Mouse (Mus musculus) spleen, embryonic (tissue): ENCODE measurements at regions not wholly inside any gene's neighbourhood (a gene's known extent, or its start where the extent isn't known, plus 50 kb on each side); places are given as distances from the start of the nearest gene placed in this dataset.
"Not testable (repeated sequence)": the region's sequence is repeated elsewhere in the genome, so short reads cannot be mapped to it uniquely, and the experiment has no call there.

ENCODE experiments used
- CTCF ChIA-PET: fragments of 350-600 bp; sonication (Branson Sonifier 250); formaldehyde crosslinking; loops from one replicate; lab custom pipeline; 2022; lab: Charles Lee

GRCm38 (mm10) chr8:116053043-116053442 lies 345.4 kb upstream of the Maf start:
- CTCF ChIA-PET: no interaction called here

- CTCF ChIA-PET: no interaction called here
These were observed 340.9 kb upstream of the Maf start for GRCm38 (mm10) chr8:116048480-116048879.

- CTCF ChIA-PET: no interaction called here
These were observed 339.3 kb upstream of the Maf start for GRCm38 (mm10) chr8:116046859-116047258.

GRCm38 (mm10) chr8:116045526-116045925 lies 337.9 kb upstream of the Maf start:
- CTCF ChIA-PET: no interaction called here

- CTCF ChIA-PET: no interaction called here
These were observed 335.8 kb upstream of the Maf start for GRCm38 (mm10) chr8:116043381-116043780.

- CTCF ChIA-PET: no interaction called here
These were observed 323.4 kb upstream of the Maf start for GRCm38 (mm10) chr8:116030966-116031365.

GRCm38 (mm10) chr8:116025321-116025720 lies 317.7 kb upstream of the Maf start:
- CTCF ChIA-PET: no interaction called here

- CTCF ChIA-PET: no interaction called here
These were observed 317.2 kb upstream of the Maf start for GRCm38 (mm10) chr8:116024811-116025210.

- CTCF ChIA-PET: no interaction called here
These were observed 314.1 kb upstream of the Maf start for GRCm38 (mm10) chr8:116021691-116022090.

- CTCF ChIA-PET: interaction anchor here (0.6 kb wide), 1 partner anchor 134 kb away, joined by 3 read pairs; no protein-coding TSS in a partner anchor
These were observed 287.7 kb upstream of the Maf start for GRCm38 (mm10) chr8:115995320-115995719.

GRCm38 (mm10) chr8:115991989-115992388 lies 284.4 kb upstream of the Maf start:
- CTCF ChIA-PET: no interaction called here

- CTCF ChIA-PET: no interaction called here
These were observed 275.8 kb upstream of the Maf start for GRCm38 (mm10) chr8:115983397-115983796.

GRCm38 (mm10) chr8:115982326-115982725 lies 274.7 kb upstream of the Maf start:
- CTCF ChIA-PET: no interaction called here

- CTCF ChIA-PET: no interaction called here
These were observed 273.8 kb upstream of the Maf start for GRCm38 (mm10) chr8:115981426-115981825.

- CTCF ChIA-PET: no interaction called here
These were observed 273.0 kb upstream of the Maf start for GRCm38 (mm10) chr8:115980616-115981015.

GRCm38 (mm10) chr8:115977152-115977551 lies 269.6 kb upstream of the Maf start:
- CTCF ChIA-PET: no interaction called here

GRCm38 (mm10) chr8:115974706-115975105 lies 267.1 kb upstream of the Maf start:
- CTCF ChIA-PET: no interaction called here

- CTCF ChIA-PET: not testable (repeated sequence)
These were observed 263.8 kb upstream of the Maf start for GRCm38 (mm10) chr8:115971351-115971750.

- CTCF ChIA-PET: interaction anchor here (0.5 kb wide), 1 partner anchor 1578 kb away, joined by 5 read pairs; no protein-coding TSS in a partner anchor
These were observed 260.5 kb upstream of the Maf start for GRCm38 (mm10) chr8:115968121-115968520.

GRCm38 (mm10) chr8:115965981-115966380 lies 258.4 kb upstream of the Maf start:
- CTCF ChIA-PET: no interaction called here

- CTCF ChIA-PET: no interaction called here
These were observed 247.8 kb upstream of the Maf start for GRCm38 (mm10) chr8:115955371-115955770.

- CTCF ChIA-PET: no interaction called here
These were observed 246.3 kb upstream of the Maf start for GRCm38 (mm10) chr8:115953783-115954470.

GRCm38 (mm10) chr8:115952496-115952895 lies 244.9 kb upstream of the Maf start:
- CTCF ChIA-PET: no interaction called here

GRCm38 (mm10) chr8:115948916-115949315 lies 241.3 kb upstream of the Maf start:
- CTCF ChIA-PET: no interaction called here
